Mouse (Mus musculus) neural tube, embryonic 14.5 days (tissue): ENCODE results near the gene Spg21. TPM values are rescaled to one million over a fixed set of nuclear protein-coding genes. Genes with fewer than 3 reads are reported as not detected.

ENCODE experiments used
- ATAC-seq: fragments of 200-750 bp; cut with Nextera tagmentation; 2 replicates; pipeline ENCODE4 v1.8.0; 2017; ENCODE audit warnings: low read depth, mild to moderate bottlenecking, moderate TSS enrichment, moderate library complexity
- H3K27ac ChIP-seq: fragments of 300-500 bp; sonication (generic); 2 replicates; pipeline ENCODE4 v1.5.1; 2014; ENCODE audit warnings: low read depth, mild to moderate bottlenecking, control low read depth, low read length, moderate library complexity, mixed read lengths
- H3K27me3 ChIP-seq: fragments of 300-500 bp; sonication (generic); 2 replicates; pipeline ENCODE4 v1.6.1; 2014; ENCODE audit warnings: low read length; ENCODE audit not compliant: control insufficient read depth, insufficient read depth
- H3K36me3 ChIP-seq: fragments of 300-500 bp; sonication (generic); 2 replicates; pipeline ENCODE4 v1.6.1; 2014; ENCODE audit warnings: low read length, mixed read lengths; ENCODE audit not compliant: control insufficient read depth, insufficient read depth
- H3K4me1 ChIP-seq: fragments of 300-500 bp; sonication (generic); 2 replicates; pipeline ENCODE4 v1.6.1; 2014; ENCODE audit warnings: low read length; ENCODE audit not compliant: control insufficient read depth, insufficient read depth
- H3K4me2 ChIP-seq: fragments of 300-500 bp; sonication (generic); 2 replicates; pipeline ENCODE4 v1.6.1; 2014; ENCODE audit warnings: mild to moderate bottlenecking, low read depth, low read length, control low read depth
- H3K4me3 ChIP-seq: fragments of 300-500 bp; sonication (generic); 2 replicates; pipeline ENCODE4 v1.5.1; 2014; ENCODE audit warnings: low read depth, low read length, control low read depth, mixed read lengths
- H3K9ac ChIP-seq: fragments of 300-500 bp; sonication (generic); replicated peaks from 2 replicates; pipeline ENCODE4 v1.6.1; 2014; ENCODE audit warnings: low read depth, mild to moderate bottlenecking, control low read depth, low read length, mixed read lengths
- H3K9me3 ChIP-seq: fragments of 300-500 bp; sonication (generic); 2 replicates; pipeline ENCODE4 v1.6.1; 2016; ENCODE audit warnings: low read length; ENCODE audit not compliant: control insufficient read depth
- WGBS: fragments of 180-500 bp; shearing (Covaris S2); extraction: QIAGEN DNeasy Blood & Tissue Kit; methylation state at CpG from one replicate; pipeline ENCODE4 v1.1.7; 2014; 5-methylcytosine and 5-hydroxymethylcytosine counted together
- polyA plus RNA-seq: library from polyadenylated mRNA; unstranded; fragments of >200 nt; fragmentation: Nextera tagmentation; extraction: Ambion mirVana; gene quantifications from 2 replicates; pipeline ENCODE4 v1.2.1, GENCODE M21; 2014

Gene Spg21
- polyA plus RNA-seq, 1 experiment from 2014 or later = 131 TPM

- H3K27ac ChIP-seq = no peak overlapping the region
These were observed 1.8 kb downstream of the Spg21 start for GRCm38 (mm10) chr9:65462544-65462943.

GRCm38 (mm10) chr9:65464161-65464560, 3.4 kb downstream of the Spg21 start:
- Histone ChIP-seq H3K9me3 (no peaks in the 10 kb centered on the region), H3K9ac (no peak overlapping the region)
- WGBS = 94% methylated on average over 6 of the region's 6 CpGs

More at GRCm38 (mm10) chr9:65462544-65462943, 1.8 kb downstream of the Spg21 start:
- no peak overlapping the region for H3K9ac ChIP-seq
- 86% methylated on average over 5 of the region's 5 CpGs for WGBS
- peaks cover 5% of the 10 kb centered on the region; the same call in 1 of the 2 replicates for H3K36me3 ChIP-seq
- no peak for ATAC-seq
- no peaks in the 10 kb centered on the region for H3K27me3 ChIP-seq
- H3K4me1 ChIP-seq = peaks cover 11% of the 10 kb centered on the region
- H3K4me2 ChIP-seq = no peak overlapping the region
- no peaks in the 10 kb centered on the region for H3K9me3 ChIP-seq
- no peak overlapping the region for H3K4me3 ChIP-seq

GRCm38 (mm10) chr9:65465241-65465640, 4.5 kb downstream of the Spg21 start:
- no peak overlapping the region for H3K4me2 ChIP-seq
- peaks cover 9% of the 10 kb centered on the region for H3K4me1 ChIP-seq
- no peak overlapping the region for H3K4me3 ChIP-seq
- H3K27ac ChIP-seq = no peak overlapping the region
- H3K27me3 ChIP-seq = no peaks in the 10 kb centered on the region
- H3K9me3 ChIP-seq = no peaks in the 10 kb centered on the region
- 97% methylated on average over 2 of the region's 2 CpGs for WGBS
- no peak for ATAC-seq
- H3K9ac ChIP-seq = no peak overlapping the region
- peaks cover 13% of the 10 kb centered on the region for H3K36me3 ChIP-seq

More at GRCm38 (mm10) chr9:65464161-65464560, 3.4 kb downstream of the Spg21 start:
- peaks cover 5% of the 10 kb centered on the region; the same call in 1 of the 2 replicates for H3K36me3 ChIP-seq
- no peak overlapping the region for H3K4me2 ChIP-seq
- H3K4me3 ChIP-seq = no peak overlapping the region
- H3K27ac ChIP-seq = no peak overlapping the region
- ATAC-seq = no peak
- peaks cover 11% of the 10 kb centered on the region for H3K4me1 ChIP-seq
- H3K27me3 ChIP-seq = no peaks in the 10 kb centered on the region

- Histone ChIP-seq H3K27ac (no peak overlapping the region), H3K4me2 (no peak overlapping the region), H3K36me3 (peaks cover 17% of the 10 kb centered on the region), H3K9me3 (no peaks in the 10 kb centered on the region), H3K27me3 (no peaks in the 10 kb centered on the region), H3K4me3 (no peak overlapping the region), H3K9ac (no peak overlapping the region), H3K4me1 (no peaks in the 10 kb centered on the region)
- ATAC-seq = no peak
- WGBS = 68% methylated on average over 11 of the region's 11 CpGs
These were observed 6.9 kb downstream of the Spg21 start for GRCm38 (mm10) chr9:65467686-65468085.

- no peak overlapping the region for H3K9ac ChIP-seq
- H3K9me3 ChIP-seq = no peaks in the 10 kb centered on the region
- H3K4me1 ChIP-seq = no peaks in the 10 kb centered on the region
- 94% methylated on average over 4 of the region's 4 CpGs for WGBS
- H3K4me2 ChIP-seq = no peak overlapping the region
- H3K4me3 ChIP-seq = no peak overlapping the region
- no peaks in the 10 kb centered on the region for H3K27me3 ChIP-seq
- no peak for ATAC-seq
- H3K36me3 ChIP-seq = peaks cover 48% of the 10 kb centered on the region
- H3K27ac ChIP-seq = no peak overlapping the region
These were observed 12.0 kb downstream of the Spg21 start for GRCm38 (mm10) chr9:65472769-65473168.

- Histone ChIP-seq H3K36me3 (peaks cover 73% of the 10 kb centered on the region), H3K27ac (no peak overlapping the region), H3K9me3 (no peaks in the 10 kb centered on the region), H3K4me3 (no peak overlapping the region), H3K4me1 (no peaks in the 10 kb centered on the region), H3K4me2 (no peak overlapping the region), H3K9ac (no peak overlapping the region), H3K27me3 (no peaks in the 10 kb centered on the region)
- WGBS = 87% methylated on average over 8 of the region's 8 CpGs
- no peak for ATAC-seq
These were observed 18.4 kb downstream of the Spg21 start for GRCm38 (mm10) chr9:65479158-65479557.

- no peak overlapping the region for H3K9ac ChIP-seq
- H3K9me3 ChIP-seq = no peaks in the 10 kb centered on the region
- H3K4me1 ChIP-seq = no peaks in the 10 kb centered on the region
- H3K36me3 ChIP-seq = peaks cover 73% of the 10 kb centered on the region
- no peaks in the 10 kb centered on the region for H3K27me3 ChIP-seq
- no peak overlapping the region for H3K4me3 ChIP-seq
- no peak for ATAC-seq
- no peak overlapping the region for H3K27ac ChIP-seq
- H3K4me2 ChIP-seq = no peak overlapping the region
- WGBS = 89% methylated on average over 5 of the region's 5 CpGs
These were observed 19.3 kb downstream of the Spg21 start for GRCm38 (mm10) chr9:65480071-65480470.

GRCm38 (mm10) chr9:65491476-65491875, 30.7 kb downstream of the Spg21 start:
- no peaks in the 10 kb centered on the region for H3K27me3 ChIP-seq
- no peak for ATAC-seq
- no peak overlapping the region for H3K9ac ChIP-seq
- 0 out of 2 replicates have a peak, but pooled peaks cover 2% of the 10 kb centered on the region for H3K36me3 ChIP-seq
- no peak overlapping the region for H3K4me2 ChIP-seq
- no peaks in the 10 kb centered on the region for H3K4me1 ChIP-seq
- H3K9me3 ChIP-seq = no peaks in the 10 kb centered on the region
- no peak overlapping the region for H3K4me3 ChIP-seq
- no peak overlapping the region for H3K27ac ChIP-seq
- 90% methylated on average over 3 of the region's 3 CpGs for WGBS

GRCm38 (mm10) chr9:65492351-65492750, 31.6 kb downstream of the Spg21 start:
- no peak for ATAC-seq
- 98% methylated on average over 2 of the region's 2 CpGs for WGBS
- Histone ChIP-seq H3K36me3 (no peaks in the 10 kb centered on the region), H3K4me3 (no peak overlapping the region), H3K27ac (no peak overlapping the region), H3K4me2 (no peak overlapping the region), H3K9me3 (no peaks in the 10 kb centered on the region), H3K4me1 (no peaks in the 10 kb centered on the region), H3K9ac (no peak overlapping the region), H3K27me3 (no peaks in the 10 kb centered on the region)
